Mouse (Mus musculus): ENCODE results near the gene Dnajb3. TPM values are rescaled to one million over a fixed set of nuclear protein-coding genes. Genes with fewer than 3 reads are reported as not detected.
"Not testable (repeated sequence)": the region's sequence is repeated elsewhere in the genome, so short reads cannot be mapped to it uniquely, and the experiment has no call there.

Gene Dnajb3
- polyA plus RNA-seq, 1 experiment from 2014 or later: 15.6 TPM

DNA sequence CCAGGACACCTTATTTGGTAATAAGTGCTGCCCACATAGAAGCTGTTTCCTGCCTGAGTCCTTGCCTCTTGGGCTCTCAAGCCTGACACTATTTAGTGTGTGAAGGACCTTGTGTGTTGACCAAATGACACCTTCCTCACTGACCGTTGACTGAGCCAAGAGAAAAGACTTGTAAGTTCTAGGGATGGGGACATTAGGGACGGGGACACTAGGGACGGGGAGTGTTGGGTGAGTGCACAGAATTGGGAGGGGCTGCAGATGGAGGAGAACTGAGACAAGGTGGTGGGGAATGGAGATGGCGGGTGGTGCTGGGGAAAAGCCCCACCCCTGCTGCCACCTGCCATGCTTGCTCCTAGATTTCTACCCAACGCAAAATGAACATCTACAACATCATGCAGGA is 24.4 kb upstream of the Dnajb3 start:
- no peak overlapping the region for H3K4me3 ChIP-seq
- H3K27me3 ChIP-seq: no peaks in the 10 kb centered on the region
- WGBS: 88% methylated on average over 5 of the region's 5 CpGs
- no peak overlapping the region for H3K4me2 ChIP-seq
- H3K27ac ChIP-seq: no peak overlapping the region
- peaks cover 98% of the 10 kb centered on the region for H3K9me3 ChIP-seq
- H3K4me1 ChIP-seq (replicated peaks): no peaks in the 10 kb centered on the region
- H3K9ac ChIP-seq: no peak overlapping the region
- no peak for ATAC-seq (ENCODE audit: low FRiP score)
- H3K36me3 ChIP-seq: no peaks in the 10 kb centered on the region

DNA sequence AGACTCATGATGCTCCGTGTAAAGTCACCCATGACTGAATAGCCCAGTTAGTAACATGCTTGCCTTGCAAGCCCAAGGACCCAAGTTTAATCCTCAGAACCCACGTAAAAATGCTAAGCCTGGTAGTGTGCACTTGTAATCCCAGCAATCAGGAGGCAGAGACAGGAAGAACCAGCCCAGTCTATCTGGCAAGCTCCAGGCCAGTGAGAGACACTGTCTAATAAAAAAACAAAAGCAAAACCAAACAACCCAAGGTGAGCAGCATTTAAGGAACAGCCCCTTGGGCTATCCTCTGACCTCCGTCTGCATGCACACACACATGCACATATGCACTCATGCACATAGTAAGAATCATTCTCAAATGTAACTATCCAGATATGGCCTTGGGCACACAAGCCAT is 24.0 kb upstream of the Dnajb3 start:
- ATAC-seq (ENCODE audit: low FRiP score): no peak
- Histone ChIP-seq H3K9ac (no peak overlapping the region), H3K4me3 (no peak overlapping the region), H3K27me3 (no peaks in the 10 kb centered on the region), H3K4me1 (replicated peaks) (no peaks in the 10 kb centered on the region), H3K36me3 (no peaks in the 10 kb centered on the region), H3K27ac (no peak overlapping the region), H3K4me2 (no peak overlapping the region), H3K9me3 (peaks cover 94% of the 10 kb centered on the region)
- 81% methylated on average over 3 of the region's 3 CpGs for WGBS

DNA sequence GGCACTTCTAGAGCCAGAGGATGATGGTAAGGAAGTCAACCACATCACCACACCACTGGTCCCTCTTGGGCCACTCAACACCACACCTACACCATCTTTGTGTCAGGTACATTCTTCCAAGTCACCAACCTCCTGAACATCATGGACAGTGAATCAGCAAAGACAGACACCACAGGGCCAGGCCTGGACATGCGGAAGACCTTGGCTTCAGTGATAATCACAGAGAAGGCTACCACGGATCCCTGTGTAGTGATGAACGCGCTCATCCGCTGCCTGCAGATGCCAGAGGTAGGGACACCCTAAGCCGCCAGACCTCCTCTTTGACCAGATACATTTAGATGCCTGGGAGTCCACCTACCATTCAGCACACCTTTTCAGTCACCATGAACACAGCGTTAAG is 22.5 kb upstream of the Dnajb3 start:
- no peak for ATAC-seq (ENCODE audit: low FRiP score)
- no peak overlapping the region for H3K27ac ChIP-seq
- 74% methylated on average over 7 of the region's 7 CpGs for WGBS

DNA sequence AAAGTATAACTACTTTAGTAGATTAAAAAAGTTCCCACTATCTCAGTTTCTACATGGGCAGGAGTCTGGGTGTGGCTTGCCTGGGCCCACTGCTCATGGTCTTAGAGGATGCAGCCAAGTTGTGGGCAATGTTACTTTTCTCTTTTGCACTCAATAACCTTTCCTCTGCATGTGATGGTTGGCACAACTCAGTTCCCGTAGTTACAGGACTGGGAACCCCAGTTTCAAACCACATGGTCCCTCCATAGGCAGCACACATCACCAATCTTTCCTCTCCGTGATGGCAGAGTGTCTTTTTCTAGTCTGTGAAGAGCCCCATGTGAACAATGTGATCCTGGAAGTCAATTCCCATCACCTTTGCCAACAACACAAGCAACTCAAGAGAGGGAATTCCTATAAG is 21.9 kb upstream of the Dnajb3 start:
- no peaks in the 10 kb centered on the region for H3K27me3 ChIP-seq
- WGBS: 57% methylated on average over 2 of the region's 2 CpGs

More for the DNA sequence above, 22.5 kb upstream of the Dnajb3 start:
- no peaks in the 10 kb centered on the region for H3K4me1 ChIP-seq (replicated peaks)
- H3K4me2 ChIP-seq: no peak overlapping the region
- no peaks in the 10 kb centered on the region for H3K36me3 ChIP-seq
- H3K4me3 ChIP-seq: no peak overlapping the region
- H3K9me3 ChIP-seq: peaks cover 79% of the 10 kb centered on the region
- H3K27me3 ChIP-seq: no peaks in the 10 kb centered on the region
- no peak overlapping the region for H3K9ac ChIP-seq

DNA sequence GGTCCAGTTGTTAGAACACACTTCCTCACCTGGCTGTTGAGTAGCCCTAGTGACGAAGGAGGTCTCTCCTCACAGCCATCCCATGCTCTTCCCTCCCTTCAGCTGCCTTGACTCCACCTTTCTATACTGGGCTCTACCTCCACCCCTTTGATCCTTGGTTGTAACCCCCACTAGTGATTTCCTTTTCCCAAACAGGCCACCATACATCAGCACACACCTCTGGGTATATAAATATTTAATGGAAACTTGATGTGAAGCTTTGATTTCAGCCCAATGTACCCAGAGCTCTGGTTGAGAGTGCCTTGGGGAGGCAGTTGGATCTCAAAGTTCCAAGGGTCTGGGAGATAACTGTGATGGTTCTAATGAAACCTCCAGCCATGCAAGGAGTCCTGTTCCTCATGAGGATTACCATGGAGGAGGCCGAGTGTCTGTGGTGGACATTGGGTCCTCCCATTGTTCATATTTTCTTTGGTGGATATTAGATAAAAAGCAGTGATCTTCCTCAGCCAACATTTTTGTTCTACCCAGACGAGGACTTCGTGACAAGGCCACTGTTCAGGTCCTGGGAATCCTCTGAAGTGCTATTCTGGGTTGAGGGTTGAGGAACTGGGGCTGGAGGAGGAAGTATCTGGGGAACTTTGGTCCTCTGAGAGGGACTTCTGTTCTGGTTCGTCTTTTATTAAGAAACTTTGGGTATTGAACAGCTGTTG is 21.2 kb upstream of the Dnajb3 start, which contains the start of gene Mroh2a:
Mroh2a (plus strand) TSS at position 317 of the 710 bp plus-strand sequence.
- no peak within 1 kb of the TSS for H3K27ac ChIP-seq
- no peak for ATAC-seq (ENCODE audit: low FRiP score)
- no peaks in the 10 kb centered on the region for H3K4me1 ChIP-seq (replicated peaks)
- no peaks in the 10 kb centered on the region for H3K27me3 ChIP-seq
- no peaks in the 10 kb centered on the region for H3K36me3 ChIP-seq
- WGBS: 52% methylated on average over 5 of the region's 5 CpGs
- no peak within 1 kb of the TSS for H3K4me2 ChIP-seq
- H3K4me3 ChIP-seq: no peak within 1 kb of the TSS
- H3K9me3 ChIP-seq: peaks cover 70% of the 10 kb centered on the region
- no peak within 1 kb of the TSS for H3K9ac ChIP-seq

More for the DNA sequence above, 21.9 kb upstream of the Dnajb3 start:
- Histone ChIP-seq H3K4me3 (no peak overlapping the region), H3K9ac (no peak overlapping the region), H3K4me1 (replicated peaks) (no peaks in the 10 kb centered on the region), H3K4me2 (no peak overlapping the region), H3K9me3 (peaks cover 73% of the 10 kb centered on the region), H3K27ac (no peak overlapping the region), H3K36me3 (no peaks in the 10 kb centered on the region)
- ATAC-seq (ENCODE audit: low FRiP score): no peak

DNA sequence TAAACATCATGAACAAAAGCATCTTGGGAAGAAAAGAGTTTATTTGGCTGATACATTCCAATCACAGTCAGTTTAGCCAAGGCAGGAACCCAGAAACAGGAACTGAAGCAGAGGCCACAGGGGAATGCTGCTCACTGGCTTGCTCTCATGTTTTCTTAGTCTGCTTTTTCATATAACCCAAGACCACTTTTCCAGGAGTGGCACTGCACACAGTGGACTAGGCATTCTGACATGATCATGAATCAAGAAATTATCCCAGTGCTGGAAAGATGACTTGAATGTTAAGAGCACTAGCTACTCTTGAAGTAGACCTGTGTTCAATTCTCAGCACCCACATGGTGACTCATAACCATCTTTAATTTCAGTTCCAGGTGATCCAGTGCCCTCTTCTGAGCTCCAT is 20.2 kb upstream of the Dnajb3 start:
- no peak overlapping the region for H3K9ac ChIP-seq
- peaks cover 59% of the 10 kb centered on the region for H3K9me3 ChIP-seq
- no peak for ATAC-seq (ENCODE audit: low FRiP score)

DNA sequence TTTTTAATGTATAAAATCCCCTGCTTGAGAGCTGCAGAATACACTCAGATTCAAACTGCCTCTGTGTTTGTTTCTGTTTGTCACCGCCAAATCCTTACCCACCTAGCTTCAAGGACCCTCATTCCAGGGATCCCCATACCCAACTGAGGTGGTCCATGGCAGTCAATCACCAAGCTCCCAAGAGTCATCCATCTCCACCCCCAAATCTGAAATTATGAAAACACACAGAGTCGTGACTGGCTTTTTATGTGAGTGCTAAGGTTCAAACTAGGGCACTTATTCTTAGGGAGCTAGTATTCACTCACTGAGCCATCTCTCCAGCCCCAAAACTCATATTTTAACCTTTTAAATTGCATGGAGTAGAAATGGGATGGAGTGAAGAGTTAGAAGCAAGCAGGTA is 19.7 kb upstream of the Dnajb3 start:
- H3K36me3 ChIP-seq; ATAC-seq (ENCODE audit: low FRiP score); H3K9ac ChIP-seq; H3K27ac ChIP-seq; H3K4me2 ChIP-seq; H3K4me3 ChIP-seq; H3K4me1 ChIP-seq (replicated peaks); H3K27me3 ChIP-seq: not testable (repeated sequence)
- WGBS: 40% methylated on average over 2 of the region's 2 CpGs
- H3K9me3 ChIP-seq: peaks cover 55% of the 10 kb centered on the region

More for the DNA sequence above, 20.2 kb upstream of the Dnajb3 start:
- Histone ChIP-seq H3K27me3 (no peaks in the 10 kb centered on the region), H3K27ac (no peak overlapping the region), H3K36me3 (no peaks in the 10 kb centered on the region), H3K4me1 (replicated peaks) (no peaks in the 10 kb centered on the region), H3K4me3 (no peak overlapping the region), H3K4me2 (no peak overlapping the region)

DNA sequence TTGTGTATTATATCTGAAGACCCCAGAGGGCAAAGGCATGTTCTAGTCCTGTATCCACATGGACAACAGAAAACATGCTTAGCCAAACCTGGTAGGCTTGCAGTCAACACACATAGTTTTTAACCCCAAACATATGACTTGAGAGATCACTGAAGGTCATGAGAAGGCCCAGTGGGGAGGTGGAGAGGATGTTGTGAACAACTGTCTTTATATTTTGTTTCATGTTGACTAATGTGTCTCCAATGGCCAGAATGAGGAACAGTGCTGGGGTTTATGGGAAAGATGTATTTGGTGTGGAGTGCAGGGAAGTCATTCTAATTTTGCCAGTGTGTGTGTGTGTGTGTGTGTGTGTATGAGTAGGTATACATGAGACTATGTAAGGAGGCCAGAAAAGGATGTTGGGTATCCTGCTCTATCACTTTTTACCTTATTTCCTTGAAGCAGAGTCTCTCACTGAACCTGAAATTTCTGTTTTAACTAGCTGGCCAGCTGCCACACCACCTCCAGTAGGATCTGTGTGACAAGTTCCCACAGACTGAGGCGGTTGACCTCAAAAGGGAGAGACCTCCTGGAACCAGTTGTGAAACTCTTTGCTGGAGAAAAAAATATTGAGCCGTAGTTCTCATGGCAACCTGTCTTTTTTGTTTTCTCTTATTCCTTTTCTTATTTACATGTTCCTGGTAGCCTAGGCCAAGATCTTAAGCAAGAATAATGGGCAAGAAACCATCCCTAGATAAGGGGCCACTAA is 18.6 kb upstream of the Dnajb3 start:
- WGBS: 66% methylated on average over 2 of the region's 2 CpGs

DNA sequence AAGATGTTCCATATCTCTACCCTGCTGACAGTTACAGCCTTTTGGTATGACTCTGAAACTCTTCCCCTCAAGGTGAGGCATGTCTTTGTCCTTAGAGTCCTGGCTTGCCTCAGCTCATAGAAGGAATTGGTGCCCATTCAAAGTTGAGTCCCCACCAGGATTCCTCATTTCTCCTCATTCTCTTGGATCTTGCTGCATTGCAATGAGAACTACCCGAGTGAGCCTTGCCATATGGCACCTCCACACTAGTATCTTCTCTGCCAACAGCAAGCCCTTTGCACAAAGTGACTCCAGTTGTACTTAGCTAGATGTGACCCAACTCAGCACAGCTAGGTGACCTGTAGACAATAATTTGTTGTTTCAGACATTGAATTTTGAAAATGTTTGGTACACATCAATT is 18.0 kb upstream of the Dnajb3 start:
- Histone ChIP-seq H3K4me1 (replicated peaks) (no peaks in the 10 kb centered on the region), H3K4me3 (no peak overlapping the region), H3K36me3 (no peaks in the 10 kb centered on the region), H3K9ac (no peak overlapping the region), H3K27ac (no peak overlapping the region), H3K4me2 (no peak overlapping the region), H3K27me3 (no peaks in the 10 kb centered on the region), H3K9me3 (peaks cover 38% of the 10 kb centered on the region)
- ATAC-seq (ENCODE audit: low FRiP score): no peak
- 62% methylated on average over 1 of the region's 1 CpGs for WGBS

More for the DNA sequence above, 18.6 kb upstream of the Dnajb3 start:
- Histone ChIP-seq H3K4me2 (no peak overlapping the region), H3K4me1 (replicated peaks) (no peaks in the 10 kb centered on the region), H3K4me3 (no peak overlapping the region), H3K27me3 (no peaks in the 10 kb centered on the region), H3K9me3 (peaks cover 44% of the 10 kb centered on the region), H3K27ac (no peak overlapping the region), H3K36me3 (no peaks in the 10 kb centered on the region), H3K9ac (no peak overlapping the region)
- no peak for ATAC-seq (ENCODE audit: low FRiP score)

DNA sequence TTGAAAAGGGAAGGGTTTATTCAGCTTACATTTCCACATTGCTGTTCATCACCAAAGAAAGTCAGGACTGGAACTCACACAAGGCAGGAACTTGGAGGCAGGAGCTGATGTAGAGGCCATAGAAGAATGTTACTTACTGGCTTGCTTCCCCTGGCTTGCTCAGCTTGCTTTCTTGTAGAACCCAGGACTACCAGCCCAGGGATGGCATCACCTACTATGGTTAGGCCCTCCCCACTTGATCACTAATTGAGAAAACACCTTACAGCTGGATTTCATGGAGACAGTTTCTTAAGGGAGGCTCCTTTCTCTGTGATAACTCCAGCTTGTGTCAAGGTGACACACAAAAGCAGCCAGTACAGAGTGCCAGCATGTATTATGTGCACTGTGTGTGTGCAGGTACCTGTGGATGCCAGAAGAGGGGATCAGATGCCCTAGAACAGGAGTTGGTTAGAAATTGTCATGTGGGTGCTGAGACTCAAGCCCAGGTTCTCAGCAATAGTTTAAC is 17.5 kb upstream of the Dnajb3 start:
- H3K4me3 ChIP-seq; H3K36me3 ChIP-seq; H3K27me3 ChIP-seq; H3K27ac ChIP-seq; H3K4me1 ChIP-seq (replicated peaks); H3K9ac ChIP-seq; H3K4me2 ChIP-seq; ATAC-seq (ENCODE audit: low FRiP score): not testable (repeated sequence)
- peaks cover 33% of the 10 kb centered on the region for H3K9me3 ChIP-seq

DNA sequence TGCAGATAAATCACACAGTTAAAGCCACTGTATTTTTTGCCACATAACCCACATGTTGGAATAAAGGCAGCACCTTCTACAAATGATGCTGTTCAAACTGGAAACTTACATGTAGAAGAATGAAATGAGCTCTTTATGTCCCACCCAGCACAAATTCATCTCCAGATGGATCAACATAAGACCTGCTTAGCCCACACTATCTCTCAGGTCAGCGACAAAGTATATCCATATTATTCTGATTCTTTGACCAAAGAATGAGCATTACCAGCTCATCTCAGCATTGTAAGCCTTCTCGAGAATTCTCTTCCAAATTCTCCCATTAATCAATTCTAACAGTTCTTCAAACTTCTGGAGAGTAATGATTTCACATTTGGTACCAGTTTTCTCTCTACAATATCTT is 16.6 kb upstream of the Dnajb3 start:
- no peak overlapping the region for H3K27ac ChIP-seq
- no peak for ATAC-seq (ENCODE audit: low FRiP score)
- H3K27me3 ChIP-seq: no peaks in the 10 kb centered on the region
- no peaks in the 10 kb centered on the region for H3K4me1 ChIP-seq (replicated peaks)
- H3K4me3 ChIP-seq: no peak overlapping the region
- WGBS: 54% methylated on average over 2 of the region's 2 CpGs
- H3K9ac ChIP-seq: no peak overlapping the region
- no peaks in the 10 kb centered on the region for H3K36me3 ChIP-seq
- H3K4me2 ChIP-seq: no peak overlapping the region
- H3K9me3 ChIP-seq: peaks cover 29% of the 10 kb centered on the region

DNA sequence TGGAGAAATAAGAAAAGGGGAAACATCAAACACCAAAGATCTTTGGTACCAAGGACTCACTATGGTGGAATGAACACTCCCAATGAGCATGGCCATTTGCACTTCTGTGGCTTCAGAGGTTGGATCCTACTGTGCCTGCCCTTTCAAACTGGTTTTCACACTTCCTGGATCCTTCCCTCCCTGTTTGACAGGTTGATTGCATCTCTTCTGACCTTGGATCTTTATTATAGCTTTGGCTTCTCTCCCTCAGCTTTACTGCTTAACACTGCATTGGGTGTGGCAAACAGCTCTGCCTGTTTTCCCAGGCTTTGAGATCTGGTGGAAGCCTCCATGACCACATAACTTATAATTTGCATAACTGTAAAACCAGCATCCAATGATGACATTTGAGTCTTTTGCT is 14.8 kb upstream of the Dnajb3 start:
- Histone ChIP-seq H3K36me3 (no peaks in the 10 kb centered on the region), H3K9ac (no peak overlapping the region), H3K27ac (no peak overlapping the region), H3K9me3 (peaks cover 27% of the 10 kb centered on the region), H3K27me3 (no peaks in the 10 kb centered on the region), H3K4me2 (no peak overlapping the region), H3K4me3 (no peak overlapping the region), H3K4me1 (replicated peaks) (no peaks in the 10 kb centered on the region)
- no peak for ATAC-seq (ENCODE audit: low FRiP score)

DNA sequence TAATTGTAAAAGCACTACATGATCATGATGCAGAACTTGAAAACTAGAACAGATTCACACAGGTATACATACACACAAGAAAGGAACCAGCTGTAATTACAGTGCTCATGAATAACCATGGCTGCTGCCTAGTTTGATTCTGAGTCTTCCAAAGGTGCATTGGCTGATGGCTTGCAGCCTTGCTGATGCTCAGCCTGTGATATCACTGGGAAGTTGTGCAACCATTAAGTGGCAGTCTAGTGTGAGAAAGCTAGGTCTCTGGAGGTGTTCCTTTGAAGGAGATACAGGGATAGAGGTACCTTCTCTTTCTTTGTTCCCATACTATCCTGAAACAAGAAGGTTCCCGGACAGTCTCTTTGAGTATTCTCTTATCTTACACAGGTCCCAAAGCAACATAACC is 13.5 kb upstream of the Dnajb3 start:
- 14% methylated on average over 1 of the region's 1 CpGs for WGBS
- Histone ChIP-seq H3K4me2 (no peak overlapping the region), H3K27ac (no peak overlapping the region), H3K4me1 (replicated peaks) (no peaks in the 10 kb centered on the region), H3K36me3 (no peaks in the 10 kb centered on the region), H3K27me3 (no peaks in the 10 kb centered on the region), H3K4me3 (no peak overlapping the region), H3K9me3 (peaks cover 37% of the 10 kb centered on the region), H3K9ac (no peak overlapping the region)
- ATAC-seq (ENCODE audit: low FRiP score): no peak
